Mouse (Mus musculus) fibroblast of lung, adult 2 months (primary cell): ENCODE measurements around the gene Wdfy3.
"Not testable (repeated sequence)": the region's sequence is repeated elsewhere in the genome, so short reads cannot be mapped to it uniquely, and the experiment has no call there.

Source experiments
- DNase-seq: peaks from one replicate; pipeline ENCODE4 v3.0.0-alpha.2; 2011; ENCODE audit warnings: low read depth

The Wdfy3 gene

DNA sequence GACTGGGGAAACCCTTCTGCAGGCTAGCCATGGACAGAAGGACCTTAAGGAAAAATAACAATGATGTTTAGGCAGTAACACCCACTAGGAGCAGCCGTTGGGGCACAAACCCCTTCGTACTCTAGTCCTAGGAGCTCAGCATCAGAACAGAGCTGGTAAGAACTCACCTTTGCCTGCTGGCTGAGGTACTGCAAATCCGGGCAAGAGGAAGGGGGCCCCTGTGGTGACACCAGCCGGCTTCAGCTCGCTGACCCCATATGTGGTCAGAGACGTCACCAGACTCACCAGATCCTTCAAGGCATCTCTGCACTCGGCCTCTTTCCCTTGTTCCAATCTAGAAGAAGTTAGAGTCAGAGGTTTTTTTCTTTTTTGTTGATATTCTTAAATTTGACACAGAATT, 121.1 kb downstream of the Wdfy3 start:
- no peak for DNase-seq

DNA sequence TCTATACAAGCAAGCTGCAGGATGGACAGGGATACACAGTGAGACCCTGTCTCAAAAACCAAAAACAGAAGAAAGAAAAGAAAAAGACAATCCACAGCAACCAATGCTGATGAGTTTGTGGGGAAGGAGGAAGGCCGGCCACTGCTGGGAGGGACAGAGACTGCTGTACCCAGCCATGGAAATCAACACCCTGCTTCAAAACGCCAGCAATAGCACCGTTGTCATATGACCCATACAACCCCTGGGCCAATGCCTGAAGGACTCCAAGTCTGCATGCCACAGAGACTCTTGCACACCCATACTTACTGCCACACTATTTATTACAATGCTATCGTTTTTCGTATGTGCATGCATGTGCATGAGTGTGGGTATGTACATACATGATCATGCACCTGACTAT, 124.0 kb downstream of the Wdfy3 start:
- no peak for DNase-seq

DNA sequence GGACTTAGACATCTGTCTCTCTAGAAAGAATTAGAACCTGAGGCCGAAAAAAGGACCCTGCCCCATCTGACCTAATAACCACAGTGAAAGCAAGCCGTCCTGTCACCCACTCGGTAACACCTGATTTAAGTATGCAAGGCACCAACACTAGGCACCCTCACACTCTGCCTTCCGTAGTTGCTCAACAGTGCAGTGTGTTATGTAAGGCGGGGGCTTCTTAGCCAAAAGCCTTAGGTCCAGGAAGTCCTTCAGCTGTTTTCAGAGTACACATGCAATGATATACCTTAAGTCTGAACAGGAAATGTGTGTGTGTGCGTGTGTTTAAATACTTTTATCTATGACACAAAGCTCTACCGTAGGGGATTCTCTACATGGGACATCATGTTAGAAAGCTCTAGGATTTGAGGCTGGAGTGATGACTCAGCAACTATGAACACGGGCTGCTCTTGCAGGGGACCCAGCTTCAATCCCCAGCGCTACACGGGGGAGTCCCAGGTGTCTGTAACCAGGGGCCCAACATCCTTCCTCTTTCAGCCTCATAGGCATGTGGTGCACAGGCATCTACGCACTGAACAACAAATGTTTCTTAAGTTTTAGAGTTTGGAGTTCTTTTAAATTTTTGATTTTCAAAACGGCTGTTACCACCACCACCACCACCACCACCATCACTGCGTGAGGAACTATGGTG, 131.7 kb downstream of the Wdfy3 start:
- DNase-seq = no peak

DNA sequence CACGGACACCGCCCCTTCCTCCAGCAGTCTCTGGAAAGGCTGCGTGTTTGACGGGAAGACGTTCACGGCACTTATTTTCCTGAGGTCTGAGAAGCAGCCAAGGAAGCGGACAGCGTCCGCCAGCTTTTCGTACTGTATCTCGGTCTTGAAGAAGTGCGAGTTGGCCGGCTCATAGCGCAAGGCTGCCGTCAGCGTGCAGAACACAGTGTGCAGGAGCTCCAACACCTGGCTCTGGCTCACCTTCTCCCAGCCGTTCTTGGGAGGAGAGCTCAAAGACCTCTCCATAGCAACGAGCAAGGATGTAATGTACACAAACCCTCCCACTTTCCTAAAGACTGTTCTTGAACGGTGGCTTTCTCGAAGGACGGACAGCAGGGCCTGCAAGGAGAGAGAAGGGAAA, 132.4 kb downstream of the Wdfy3 start:
- DNase-seq = no peak

DNA sequence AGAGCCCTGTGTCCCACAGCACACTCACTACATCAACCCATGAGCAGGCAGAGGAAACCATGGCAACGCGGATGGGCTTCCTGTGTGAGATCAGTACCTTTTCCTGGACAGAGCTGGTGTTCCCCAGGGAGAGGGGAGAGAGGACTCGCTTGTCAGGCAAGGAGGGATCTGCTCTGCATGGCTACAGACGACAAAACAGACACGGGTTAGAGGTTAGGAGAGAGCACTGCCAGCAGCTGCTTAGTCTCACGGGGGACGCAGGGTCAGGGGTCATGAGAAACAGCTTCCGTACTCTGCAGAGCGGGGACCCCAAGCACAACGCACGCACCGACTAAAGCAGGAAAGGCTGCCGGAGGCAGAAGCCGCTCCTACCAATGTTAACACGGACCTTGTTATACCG, 133.8 kb downstream of the Wdfy3 start:
- no peak for DNase-seq

DNA sequence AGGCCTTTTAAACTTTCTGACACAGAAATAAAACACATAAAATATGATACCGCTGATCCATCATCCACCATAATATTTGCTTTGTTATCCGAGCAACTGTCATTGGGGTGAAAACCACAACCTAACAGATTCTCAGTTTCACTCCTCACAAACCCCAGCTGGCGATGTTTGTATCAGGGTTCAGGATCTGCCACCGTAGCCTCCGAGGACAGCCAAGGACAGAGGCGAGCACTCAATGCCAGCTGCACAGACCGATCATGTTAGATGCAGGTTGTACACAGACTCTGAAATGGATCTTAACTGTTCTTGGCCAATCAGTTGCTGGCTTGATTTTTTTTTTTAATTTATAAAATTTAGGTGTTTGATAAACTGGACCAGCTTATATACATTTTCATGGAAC, 135.1 kb downstream of the Wdfy3 start:
- DNase-seq = no peak

DNA sequence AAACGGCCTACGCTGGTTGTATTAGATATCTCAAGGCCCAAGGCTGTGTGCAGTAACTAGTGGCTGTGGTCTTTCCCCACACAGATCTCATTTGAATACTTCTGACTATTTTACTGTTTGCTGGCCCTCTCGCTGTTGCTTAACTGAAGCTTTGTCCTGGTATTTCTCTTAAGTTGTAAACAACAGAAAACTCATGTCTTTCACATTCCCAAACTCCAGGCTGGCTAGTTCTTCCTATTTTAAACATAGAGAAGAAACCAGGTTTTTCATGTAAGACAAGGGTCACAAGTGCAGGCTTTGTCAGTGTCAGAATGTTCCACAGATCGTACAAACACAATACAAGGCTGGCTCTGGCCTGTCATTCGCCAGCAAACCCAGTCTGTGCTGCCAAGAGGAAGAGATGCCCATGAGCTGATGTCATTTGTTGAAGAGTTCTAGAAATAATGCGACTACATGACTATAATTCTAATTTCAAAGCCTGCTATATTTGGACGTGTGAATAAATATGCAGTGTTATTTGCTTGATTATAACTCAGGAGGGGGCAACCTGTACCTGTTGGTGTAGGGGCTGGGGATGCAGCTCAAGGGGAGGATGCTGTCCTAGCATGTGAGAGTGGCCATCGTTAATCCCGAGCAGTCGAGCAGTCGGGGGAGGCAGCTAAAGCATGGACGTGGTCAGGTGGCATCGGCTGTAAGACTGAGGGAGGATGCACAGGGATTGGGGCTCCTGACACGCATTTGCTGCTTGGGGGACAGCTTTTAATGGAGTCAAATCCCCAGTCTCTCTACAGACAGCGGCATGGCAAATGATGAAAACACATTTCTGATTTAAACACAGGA, 136.5 kb downstream of the Wdfy3 start:
- no peak for DNase-seq

DNA sequence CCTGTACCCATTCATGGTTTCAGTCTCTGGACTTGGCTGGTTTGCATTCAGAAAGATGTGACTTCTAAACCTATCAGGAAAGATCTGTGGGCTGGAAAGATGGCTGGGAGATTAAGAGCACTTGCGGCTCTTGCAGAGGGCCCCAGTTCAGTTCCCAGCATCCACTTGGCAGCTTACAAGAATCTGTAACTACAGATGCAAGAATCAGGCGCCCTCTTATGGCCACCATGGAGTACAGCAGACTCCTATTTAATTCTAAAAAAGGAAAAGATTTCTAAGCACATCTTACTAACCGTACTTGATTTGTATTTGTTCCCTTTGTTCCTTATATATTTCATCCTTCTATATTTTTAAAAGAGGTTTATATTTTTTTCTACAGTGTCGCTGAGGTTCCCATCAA, 137.7 kb downstream of the Wdfy3 start:
- DNase-seq = no peak

DNA sequence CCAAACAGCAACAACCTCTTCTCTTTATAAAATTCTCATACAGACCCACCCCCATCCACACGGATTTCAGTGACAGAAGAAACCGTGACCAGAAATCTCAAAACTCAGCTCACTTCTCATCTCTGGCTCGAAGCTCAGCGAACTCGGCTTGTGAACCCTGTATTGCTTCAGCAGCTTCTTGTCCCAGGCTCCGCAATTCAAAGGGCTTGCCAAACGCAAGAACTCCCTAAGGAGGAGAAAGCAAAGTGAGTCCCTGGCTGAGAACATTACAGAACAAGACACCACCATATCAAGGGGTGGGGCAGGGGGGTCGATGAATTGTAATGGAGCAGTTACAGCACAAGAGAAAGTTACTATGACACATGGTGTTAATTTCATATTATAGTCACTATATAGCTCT, 143.4 kb downstream of the Wdfy3 start:
- no peak for DNase-seq

DNA sequence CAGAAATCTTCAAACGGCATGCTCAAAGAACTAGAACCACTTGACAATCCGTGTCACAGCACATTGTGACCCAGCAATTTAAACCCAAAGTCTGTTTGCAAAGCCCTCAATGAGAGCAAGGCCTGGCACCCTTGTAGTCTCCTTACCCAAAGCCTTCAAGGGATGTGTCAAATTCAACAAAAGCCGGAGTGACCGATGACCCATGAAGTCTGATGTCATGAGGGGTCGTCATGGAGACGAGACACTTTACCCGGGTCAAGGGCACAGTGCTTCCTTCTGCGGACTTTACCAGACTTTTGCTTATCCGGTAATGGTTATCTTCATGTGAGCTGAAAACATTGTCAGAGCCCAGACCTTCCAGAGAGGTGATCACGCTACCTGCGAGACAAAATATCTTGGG, 146.0 kb downstream of the Wdfy3 start:
- no peak for DNase-seq

DNA sequence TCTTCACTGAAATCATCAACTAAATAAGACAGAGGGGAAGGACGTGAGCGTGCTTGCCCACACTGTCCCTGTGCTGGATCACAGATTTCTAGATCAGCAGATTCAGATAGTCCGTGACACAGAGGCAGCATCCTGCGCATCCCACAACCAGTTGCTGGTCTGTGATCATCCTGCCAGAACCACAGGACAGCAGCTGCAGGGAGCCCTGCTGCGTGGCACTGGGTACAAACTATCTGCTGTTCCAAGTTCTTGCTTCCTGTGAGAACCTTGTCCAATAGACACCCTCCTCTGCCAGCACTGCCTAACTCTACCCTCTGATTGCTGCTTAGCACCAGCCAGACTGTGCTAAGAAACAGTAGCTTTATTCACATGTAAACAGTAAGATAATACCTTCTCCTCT, 150.2 kb downstream of the Wdfy3 start:
- DNase-seq = no peak

DNA sequence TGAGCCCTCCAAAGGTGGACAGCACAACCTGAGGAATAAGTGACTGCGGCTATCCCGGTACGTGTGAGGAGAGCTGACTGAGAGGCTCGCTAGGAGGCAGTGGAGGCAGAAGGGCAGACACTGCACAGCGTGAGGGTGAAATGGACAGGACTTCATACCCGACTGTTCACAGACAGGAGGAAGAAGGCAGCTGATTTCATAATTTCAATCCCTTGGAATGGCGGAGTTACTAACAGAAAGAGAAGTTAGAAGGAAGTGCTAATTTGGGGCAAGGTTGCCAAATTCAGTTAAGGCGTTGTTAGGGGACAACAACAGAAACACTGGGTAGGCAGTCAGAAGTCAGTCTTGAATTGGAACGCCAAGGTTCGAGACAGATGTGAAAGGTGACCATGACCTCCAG, 160.3 kb downstream of the Wdfy3 start:
- no peak for DNase-seq

DNA sequence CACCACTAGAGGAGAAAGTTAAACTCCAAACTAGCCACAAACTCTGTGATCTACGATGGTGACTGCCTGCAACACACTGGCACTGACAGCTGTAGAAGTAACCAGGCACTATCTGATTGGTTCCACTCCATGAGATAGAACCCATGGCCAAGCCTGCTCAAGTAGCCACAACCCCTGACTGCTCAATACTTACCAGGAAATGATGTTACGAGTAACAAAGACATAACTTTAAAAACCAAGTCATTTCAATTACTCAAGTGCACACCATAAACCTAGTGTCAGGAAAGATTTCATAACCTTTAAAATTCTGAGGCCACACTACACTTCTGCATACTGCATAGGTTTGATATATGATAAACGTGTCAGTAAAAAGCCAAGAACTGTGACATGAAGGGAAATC, 164.1 kb downstream of the Wdfy3 start:
- DNase-seq = no peak

DNA sequence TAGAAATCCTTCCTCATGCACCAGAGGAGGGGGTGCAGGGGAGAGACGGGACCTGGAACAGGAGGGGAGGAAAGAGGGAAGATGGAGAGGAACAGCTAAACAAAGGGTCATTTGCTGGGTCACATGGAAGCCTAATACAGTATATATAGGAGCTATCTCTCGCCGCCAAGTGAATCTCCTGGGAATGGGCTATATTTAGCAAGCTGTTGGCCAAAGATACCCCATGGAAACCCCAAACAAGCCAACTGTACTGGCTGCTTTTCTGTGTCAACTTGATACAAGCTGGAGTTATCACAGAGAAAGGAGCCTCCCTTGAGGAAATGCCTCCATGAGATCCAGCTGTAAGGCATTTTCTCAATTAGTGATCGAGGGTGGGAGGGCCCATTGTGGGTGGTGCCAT, 164.9 kb downstream of the Wdfy3 start:
- DNase-seq = not testable (repeated sequence)

DNA sequence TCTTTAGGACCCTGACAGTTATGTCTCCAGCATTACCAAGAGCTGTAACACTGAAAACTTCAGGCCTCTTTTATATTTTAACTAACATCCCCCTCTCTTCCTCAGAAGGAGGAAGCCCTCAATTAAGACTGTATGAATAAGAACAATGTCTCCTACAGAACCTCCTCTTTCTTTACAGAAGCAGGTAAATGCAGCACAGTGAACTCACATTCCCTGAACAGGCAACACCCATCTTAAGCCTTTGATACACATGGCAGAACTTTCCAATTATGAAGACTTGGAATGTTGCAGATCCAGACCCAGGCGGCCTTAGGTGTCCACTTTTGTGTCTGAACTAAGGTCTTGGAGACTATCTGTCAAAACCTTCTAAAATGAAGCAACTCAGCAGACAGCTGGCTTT, 167.0 kb downstream of the Wdfy3 start:
- DNase-seq = no peak

DNA sequence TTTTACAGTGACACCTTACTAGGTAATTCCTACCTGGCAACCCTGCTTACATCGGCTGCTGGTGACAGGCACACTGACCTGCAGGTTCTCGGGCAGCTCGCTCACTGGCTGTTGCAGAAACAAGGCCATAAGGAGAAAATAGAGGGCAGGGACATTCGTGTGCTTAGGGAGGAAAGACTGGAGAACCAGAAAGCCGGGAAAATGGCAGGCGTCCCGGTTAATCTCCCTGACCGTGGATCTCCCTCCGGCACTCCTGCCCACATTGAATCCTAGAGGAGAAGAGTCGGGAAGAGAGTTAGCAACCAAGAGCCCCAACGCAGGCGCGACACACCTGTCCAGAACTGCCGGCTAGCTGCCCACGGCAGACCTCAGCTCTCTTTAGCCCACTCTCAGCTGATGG, 169.7 kb downstream of the Wdfy3 start:
- no peak for DNase-seq

DNA sequence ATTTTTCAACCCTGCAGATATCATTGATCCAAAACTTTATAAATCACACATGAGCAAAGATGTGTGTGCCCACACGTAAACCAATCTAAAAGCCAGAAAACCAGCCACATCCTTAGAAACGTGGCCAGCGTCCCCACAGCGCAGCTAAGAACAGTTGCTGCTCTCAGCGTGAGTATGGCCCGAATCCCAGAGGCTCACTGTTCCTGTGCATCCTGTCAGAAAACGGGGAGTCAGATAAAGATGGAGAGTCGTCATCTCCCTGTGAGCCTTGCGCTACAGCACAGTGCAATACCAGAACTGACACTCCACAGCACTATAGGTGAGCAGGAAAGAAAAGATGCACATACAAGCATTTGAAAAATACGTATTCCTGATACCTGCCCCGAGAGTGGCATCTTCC, 172.9 kb downstream of the Wdfy3 start:
- DNase-seq = no peak

DNA sequence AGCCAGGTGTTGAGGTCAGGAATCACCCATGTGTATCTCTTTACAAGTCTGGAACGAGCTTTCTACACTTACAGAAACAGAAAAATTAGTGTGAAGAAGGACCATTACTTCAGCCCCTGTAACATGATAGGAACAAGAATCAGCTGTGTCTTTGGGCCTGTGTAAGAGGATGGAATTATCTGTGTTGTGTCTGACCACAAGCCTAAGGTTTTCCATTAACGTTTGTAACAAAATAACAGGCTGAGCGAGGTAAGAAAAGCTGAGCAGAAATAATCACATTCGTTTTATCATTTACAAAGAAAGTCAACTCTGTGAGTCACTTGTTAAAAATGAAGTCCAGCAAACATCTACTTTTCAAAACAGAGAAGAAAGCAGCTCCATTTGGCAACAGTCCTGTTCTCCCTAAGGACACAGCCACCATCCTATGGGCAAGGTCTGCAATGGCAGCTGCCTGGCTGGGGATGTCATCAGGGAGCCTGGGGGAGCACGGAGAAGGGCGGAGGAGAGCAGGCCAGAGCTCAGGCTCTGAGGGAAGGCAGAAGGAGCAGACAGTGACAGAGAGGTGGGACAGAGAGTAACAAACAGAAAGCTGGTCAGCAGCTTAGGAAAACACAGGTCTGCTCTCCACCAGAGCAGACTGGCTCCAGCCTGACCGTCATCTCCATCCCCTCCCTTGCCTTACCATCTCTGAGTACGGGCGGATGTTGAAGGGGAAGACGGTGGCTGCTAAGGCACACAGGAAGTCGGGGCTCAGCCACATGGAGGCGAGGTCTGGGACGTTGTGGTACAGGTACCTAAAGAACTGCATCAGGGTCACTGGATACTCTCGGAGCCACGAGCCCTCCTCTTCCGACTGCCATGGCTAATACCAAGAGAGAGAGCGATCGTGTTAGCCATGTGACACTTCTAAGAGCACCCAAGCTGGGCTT, 173.7 kb downstream of the Wdfy3 start:
- DNase-seq = no peak

DNA sequence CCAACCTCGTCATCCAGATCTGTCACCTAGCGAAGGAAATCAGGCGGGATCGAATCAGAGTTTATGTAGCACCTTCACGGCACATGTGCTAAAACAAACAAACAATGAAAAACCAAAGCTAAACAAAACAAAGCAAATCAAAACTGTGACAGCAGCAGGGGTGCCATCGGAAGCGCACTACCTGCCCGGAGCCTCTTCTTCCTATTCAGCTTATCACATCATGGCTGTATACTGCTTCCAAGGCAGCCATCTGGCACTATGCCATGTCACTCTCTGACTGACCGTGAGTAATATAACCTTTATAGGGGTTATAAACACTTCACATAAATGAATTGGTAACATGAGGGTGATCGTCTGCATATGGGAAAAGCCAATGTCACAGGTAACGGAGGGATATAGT, 174.6 kb downstream of the Wdfy3 start:
- DNase-seq = no peak

DNA sequence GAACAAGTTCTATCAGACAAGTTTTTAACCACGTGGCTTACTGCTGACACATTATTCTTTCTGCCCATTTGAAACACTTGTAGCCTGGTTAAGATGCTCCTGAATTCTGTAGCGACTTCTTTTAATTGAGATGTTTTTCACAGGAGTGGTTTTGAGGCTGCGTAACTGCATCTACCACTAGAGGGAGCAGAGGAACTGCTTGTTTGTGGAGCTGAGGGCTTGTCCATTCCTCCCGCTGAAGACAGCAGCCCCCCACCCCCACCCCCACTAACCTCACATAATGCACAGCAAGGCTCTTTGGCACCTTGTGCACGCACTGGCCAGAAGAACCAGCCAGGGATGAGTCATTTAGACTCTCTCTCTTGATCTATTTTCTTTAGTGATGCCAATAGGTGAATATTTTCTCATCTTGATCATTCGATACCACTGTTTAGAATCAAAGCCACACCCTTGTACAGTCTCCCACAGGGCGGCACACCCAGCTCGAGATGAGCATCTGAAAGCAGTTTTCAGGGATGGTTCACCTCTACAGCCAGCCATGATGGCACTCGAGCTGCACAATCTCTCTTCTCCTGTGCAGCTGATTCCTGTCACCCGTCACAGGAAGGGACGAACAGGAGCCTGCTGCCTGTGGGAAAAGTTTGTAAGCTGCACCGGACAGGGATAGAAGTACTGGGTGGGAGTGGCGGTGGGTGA, 175.8 kb downstream of the Wdfy3 start:
- peak; percentile 7 for DNase-seq

DNA sequence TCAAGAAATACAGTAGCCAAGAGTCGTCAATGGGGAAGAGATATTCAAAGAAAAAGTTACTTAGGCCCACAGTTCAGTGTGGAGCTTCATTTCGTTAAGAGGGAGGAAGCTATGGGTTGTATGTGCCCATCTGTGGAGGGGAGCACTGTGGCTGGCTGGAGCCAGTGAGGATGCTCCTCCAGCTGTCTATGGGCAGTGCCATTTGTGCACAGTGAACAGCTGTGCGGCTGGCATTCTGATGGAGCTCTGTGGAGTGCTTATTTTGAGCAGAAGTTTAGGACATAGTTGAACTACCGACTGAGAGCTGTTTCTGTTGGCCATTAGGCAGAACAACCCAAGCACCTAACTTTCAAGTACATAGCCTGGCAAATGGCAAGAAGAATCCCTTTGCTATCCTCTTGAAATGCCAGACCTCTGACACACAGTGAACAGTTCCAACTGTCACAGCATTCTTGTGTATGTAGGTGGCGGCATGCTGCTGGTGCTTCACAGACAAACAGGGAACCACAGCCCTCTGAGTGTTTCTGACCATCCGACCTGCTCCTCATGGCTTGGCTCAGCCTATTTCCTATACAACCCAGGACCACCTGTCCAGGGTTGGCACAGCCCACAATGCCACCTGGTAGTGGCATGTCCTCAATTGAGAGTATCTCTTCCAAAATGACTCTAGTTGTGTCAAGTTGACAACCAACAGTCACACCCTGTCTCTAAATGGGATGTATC, 177.9 kb downstream of the Wdfy3 start:
- DNase-seq = no peak
